Mouse (Mus musculus) midbrain, embryonic 11.5 days (tissue): ENCODE data around the gene Fmo4. TPM values are rescaled to one million over a fixed set of nuclear protein-coding genes. Genes with fewer than 3 reads are reported as not detected.

Experiments
- ATAC-seq: fragments of 200-750 bp; cut with Nextera tagmentation; 2 replicates; pipeline ENCODE4 v1.8.0; 2017; ENCODE audit warnings: moderate TSS enrichment, moderate library complexity; ENCODE audit not compliant: low FRiP score
- DNase-seq: peaks from one replicate; pipeline ENCODE4 v3.0.0; 2015; ENCODE audit warnings: low spot score; ENCODE audit errors: missing footprints
- H3K27ac ChIP-seq: fragments of 300-500 bp; sonication (generic); 2 replicates; pipeline ENCODE4 v1.5.1; 2014; ENCODE audit warnings: low read depth, low read length
- H3K27me3 ChIP-seq: fragments of 300-500 bp; sonication (generic); 2 replicates; pipeline ENCODE4 v1.6.1; 2014; ENCODE audit warnings: mild to moderate bottlenecking, low read length, moderate library complexity, mixed read lengths; ENCODE audit not compliant: control insufficient read depth, insufficient read depth
- H3K36me3 ChIP-seq: fragments of 300-500 bp; sonication (generic); 2 replicates; pipeline ENCODE4 v1.6.1; 2014; ENCODE audit warnings: mild to moderate bottlenecking, low read length, moderate library complexity, mixed read lengths; ENCODE audit not compliant: control insufficient read depth, insufficient read depth
- H3K4me1 ChIP-seq: fragments of 300-500 bp; sonication (generic); 2 replicates; pipeline ENCODE4 v1.6.1; 2014; ENCODE audit warnings: low read length; ENCODE audit not compliant: control insufficient read depth, insufficient read depth
- H3K4me2 ChIP-seq: fragments of 300-500 bp; sonication (generic); 2 replicates; pipeline ENCODE4 v1.6.1; 2014; ENCODE audit warnings: mild to moderate bottlenecking, moderate library complexity
- H3K4me3 ChIP-seq: fragments of 300-500 bp; sonication (generic); 2 replicates; pipeline ENCODE4 v1.5.1; 2014; ENCODE audit warnings: low read depth, low read length
- H3K9ac ChIP-seq: fragments of 300-500 bp; sonication (generic); 2 replicates; pipeline ENCODE4 v1.6.1; 2014; ENCODE audit warnings: low read length
- H3K9me3 ChIP-seq: fragments of 300-500 bp; sonication (generic); 2 replicates; pipeline ENCODE4 v1.6.1; 2016; ENCODE audit warnings: low read length; ENCODE audit not compliant: control insufficient read depth
- WGBS: fragments of 180-500 bp; shearing (Covaris S2); extraction: QIAGEN DNeasy Blood & Tissue Kit; methylation state at CpG from one replicate; pipeline ENCODE4 v1.1.7; 2014; 5-methylcytosine and 5-hydroxymethylcytosine counted together
- polyA plus RNA-seq: library from polyadenylated mRNA; unstranded; fragments of >200 nt; fragmentation: Nextera tagmentation; extraction: Ambion mirVana; gene quantifications from 2 replicates; pipeline ENCODE4 v1.2.1, GENCODE M21; 2014

Gene Fmo4
- polyA plus RNA-seq, 1 experiment from 2014 or later, result 0.85 TPM

GRCm38 (mm10) chr1:162840211-162840610, 26.4 kb upstream of the Fmo4 start:
- Histone ChIP-seq H3K4me1 (no peaks in the 10 kb centered on the region), H3K27ac (no peak overlapping the region), H3K4me2 (no peak overlapping the region), H3K36me3 (no peaks in the 10 kb centered on the region), H3K27me3 (no peaks in the 10 kb centered on the region), H3K9me3 (no peaks in the 10 kb centered on the region), H3K9ac (no peak overlapping the region), H3K4me3 (no peak overlapping the region)
- peak; percentile 6 for DNase-seq
- ATAC-seq, result no peak
- 93% methylated on average over 9 of the region's 9 CpGs for WGBS

DNA sequence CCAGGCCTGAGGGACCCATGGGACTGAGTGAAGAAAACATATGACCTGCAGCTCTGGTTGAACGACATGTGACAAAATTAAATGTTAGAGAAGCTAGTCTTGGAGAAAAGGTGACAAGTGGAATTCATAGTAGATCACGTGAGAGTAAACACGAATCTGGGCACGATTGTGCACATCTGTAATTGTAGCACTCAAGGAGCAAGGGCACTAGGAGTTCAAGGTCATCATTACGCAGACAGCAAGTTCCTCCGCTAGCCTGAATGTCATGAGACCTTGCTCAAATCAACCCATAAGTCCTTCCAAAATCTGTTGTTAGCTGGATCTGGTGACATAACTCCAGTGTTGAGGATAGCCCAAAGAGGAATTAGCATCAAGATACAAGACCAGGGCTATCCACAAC, 25.2 kb upstream of the Fmo4 start:
- WGBS, result 95% methylated on average over 6 of the region's 6 CpGs
- no peak overlapping the region for H3K4me3 ChIP-seq
- no peaks in the 10 kb centered on the region for H3K4me1 ChIP-seq
- no peak overlapping the region for H3K9ac ChIP-seq
- H3K27ac ChIP-seq, result no peak overlapping the region
- no peaks in the 10 kb centered on the region for H3K9me3 ChIP-seq
- H3K36me3 ChIP-seq, result no peaks in the 10 kb centered on the region
- no peak for ATAC-seq
- DNase-seq, result no peak
- H3K27me3 ChIP-seq, result no peaks in the 10 kb centered on the region
- H3K4me2 ChIP-seq, result no peak overlapping the region

DNA sequence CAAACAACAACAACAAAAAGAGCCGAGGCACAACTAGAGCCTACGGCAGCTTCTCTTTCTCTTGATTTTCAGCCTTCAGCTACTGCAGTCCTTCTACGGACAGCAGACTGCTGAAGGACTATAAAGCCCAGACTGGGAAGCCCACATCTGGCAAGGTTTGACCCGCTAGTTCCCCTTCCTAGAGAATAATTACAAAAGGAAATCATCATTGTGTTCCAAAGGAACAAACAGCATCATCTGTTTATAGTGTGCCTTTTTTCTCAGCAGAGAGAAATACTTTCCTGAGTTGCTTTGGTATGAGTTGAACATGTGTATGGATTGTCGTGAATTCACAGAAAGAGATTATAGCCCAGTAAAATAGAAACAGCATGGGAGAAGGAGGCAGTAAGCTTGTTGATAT, 20.6 kb upstream of the Fmo4 start:
- Histone ChIP-seq H3K9ac (no peak overlapping the region), H3K27me3 (no peaks in the 10 kb centered on the region), H3K4me1 (peaks cover 17% of the 10 kb centered on the region), H3K27ac (no peak overlapping the region), H3K4me3 (no peak overlapping the region), H3K36me3 (no peaks in the 10 kb centered on the region), H3K9me3 (no peaks in the 10 kb centered on the region), H3K4me2 (no peak overlapping the region)
- peak; percentile 61 for DNase-seq
- 87% methylated on average over 5 of the region's 5 CpGs for WGBS
- ATAC-seq, result no peak

GRCm38 (mm10) chr1:162832574-162832953, 18.8 kb upstream of the Fmo4 start:
- Histone ChIP-seq H3K4me3 (no peak overlapping the region), H3K9me3 (no peaks in the 10 kb centered on the region), H3K9ac (peak overlapping the region; percentile 10; the same call in 1 of the 2 replicates), H3K36me3 (no peaks in the 10 kb centered on the region), H3K4me1 (peaks cover 17% of the 10 kb centered on the region), H3K27ac (peak overlapping the region; percentile 60), H3K4me2 (peak overlapping the region; percentile 29; the same call in 1 of the 2 replicates), H3K27me3 (no peaks in the 10 kb centered on the region)
- no peak for DNase-seq
- 16% methylated on average over 5 of the region's 5 CpGs for WGBS
- peak; percentile 56 for ATAC-seq

GRCm38 (mm10) chr1:162831838-162832573, 18.2 kb upstream of the Fmo4 start:
- H3K4me1 ChIP-seq, result peaks cover 17% of the 10 kb centered on the region
- H3K4me3 ChIP-seq, result no peak overlapping the region
- 2% methylated on average over 5 of the region's 5 CpGs for WGBS
- H3K9me3 ChIP-seq, result no peaks in the 10 kb centered on the region
- H3K36me3 ChIP-seq, result no peaks in the 10 kb centered on the region
- no peaks in the 10 kb centered on the region for H3K27me3 ChIP-seq
- peak overlapping the region; percentile 60 for H3K27ac ChIP-seq
- peak; percentile 96 for DNase-seq
- H3K4me2 ChIP-seq, result peak overlapping the region; percentile 29; the same call in 1 of the 2 replicates
- peak overlapping the region; percentile 24; the same call in 1 of the 2 replicates for H3K9ac ChIP-seq
- ATAC-seq, result peak; percentile 97

DNA sequence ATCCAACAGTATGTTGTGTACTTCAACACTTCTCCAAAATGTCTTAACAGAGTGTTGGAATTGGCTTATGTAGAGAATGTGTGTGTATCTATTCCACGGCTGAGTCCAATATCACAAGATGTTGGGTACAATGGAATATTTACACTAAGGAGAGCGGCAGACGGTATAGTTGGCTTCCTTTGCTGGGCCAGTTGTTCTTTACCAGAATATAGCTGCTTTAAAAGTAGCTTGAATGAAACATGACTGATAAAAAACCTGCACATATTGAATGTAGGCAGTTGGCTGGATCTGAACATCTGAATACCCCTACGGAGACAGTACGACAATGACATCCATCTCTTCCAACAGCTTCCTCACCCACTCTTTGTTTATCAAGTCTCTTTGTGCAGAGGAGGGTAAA, 5.5 kb upstream of the Fmo4 start:
- no peak for DNase-seq
- Histone ChIP-seq H3K4me1 (no peaks in the 10 kb centered on the region), H3K9ac (no peak overlapping the region), H3K27me3 (no peaks in the 10 kb centered on the region), H3K4me3 (no peak overlapping the region), H3K36me3 (no peaks in the 10 kb centered on the region), H3K27ac (no peak overlapping the region), H3K4me2 (no peak overlapping the region), H3K9me3 (no peaks in the 10 kb centered on the region)
- ATAC-seq, result no peak
- WGBS, result 93% methylated on average over 5 of the region's 5 CpGs

- DNase-seq (no peak), ATAC-seq (no peak)
- Histone ChIP-seq H3K27ac (no peak overlapping the region), H3K36me3 (no peaks in the 10 kb centered on the region), H3K9ac (no peak overlapping the region), H3K4me2 (no peak overlapping the region), H3K9me3 (no peaks in the 10 kb centered on the region), H3K27me3 (no peaks in the 10 kb centered on the region), H3K4me3 (no peak overlapping the region), H3K4me1 (no peaks in the 10 kb centered on the region)
- WGBS, result 75% methylated on average over 10 of the region's 10 CpGs
These were observed 1.8 kb upstream of the Fmo4 start for GRCm38 (mm10) chr1:162815381-162816127.

- Histone ChIP-seq H3K4me3 (no peak overlapping the region), H3K27me3 (no peaks in the 10 kb centered on the region), H3K4me1 (no peaks in the 10 kb centered on the region), H3K36me3 (no peaks in the 10 kb centered on the region), H3K27ac (no peak overlapping the region), H3K4me2 (no peak overlapping the region), H3K9me3 (no peaks in the 10 kb centered on the region), H3K9ac (no peak overlapping the region)
- WGBS, result 67% methylated on average over 4 of the region's 4 CpGs
- DNase-seq, result no peak
- 0 out of 2 replicates have a peak, but pooled peaks have one; percentile 7 for ATAC-seq
These were observed 1.2 kb upstream of the Fmo4 start for GRCm38 (mm10) chr1:162814932-162815331.

- Histone ChIP-seq H3K36me3 (no peaks in the 10 kb centered on the region), H3K27me3 (no peaks in the 10 kb centered on the region), H3K9ac (no peak overlapping the region), H3K27ac (no peak overlapping the region), H3K4me1 (no peaks in the 10 kb centered on the region), H3K4me3 (no peak overlapping the region), H3K9me3 (no peaks in the 10 kb centered on the region), H3K4me2 (no peak overlapping the region)
- DNase-seq, result peak; percentile 37
- ATAC-seq, result no peak
- WGBS, result 91% methylated on average over 9 of the region's 9 CpGs
These were observed 483 bp downstream of the Fmo4 start for GRCm38 (mm10) chr1:162813143-162813835.
